Mouse (Mus musculus) erythroblast, adult 5-6 weeks (primary cell): ENCODE results near the gene Ifitm5. TPM values are rescaled to one million over a fixed set of nuclear protein-coding genes. Genes with fewer than 3 reads are reported as not detected.
"Not testable (repeated sequence)": the region's sequence is repeated elsewhere in the genome, so short reads cannot be mapped to it uniquely, and the experiment has no call there.

Source experiments
- ATAC-seq: replicated peaks from 2 replicates; pipeline ENCODE4 v1.8.0; 2016; ENCODE audit warnings: moderate number of reproducible peaks, mild to moderate bottlenecking, moderate TSS enrichment, inconsistent platforms; ENCODE audit not compliant: poor library complexity, low FRiP score, severe bottlenecking
- total RNA-seq, 2 experiments: library from RNA; stranded (forward) in 1 of 2; stranded (reverse) in 1 of 2; fragments of 150-400 nt in 1 of 2; fragments of 200-764, 138-1000 nt in 1 of 2; gene quantifications; 2 replicates each; pipeline versions ENCODE4 v1.2.3 to v1.2.4; 2015 to 2017; ENCODE audit warnings: low replicate concordance in 2 of 2

Ifitm5 gene
- total RNA-seq (2015; ENCODE audit: low replicate concordance) (not detected in 2 replicates), total RNA-seq (2017; ENCODE audit: low replicate concordance) (1.5 TPM in 1 of 2 replicates, not detected in the other)

DNA sequence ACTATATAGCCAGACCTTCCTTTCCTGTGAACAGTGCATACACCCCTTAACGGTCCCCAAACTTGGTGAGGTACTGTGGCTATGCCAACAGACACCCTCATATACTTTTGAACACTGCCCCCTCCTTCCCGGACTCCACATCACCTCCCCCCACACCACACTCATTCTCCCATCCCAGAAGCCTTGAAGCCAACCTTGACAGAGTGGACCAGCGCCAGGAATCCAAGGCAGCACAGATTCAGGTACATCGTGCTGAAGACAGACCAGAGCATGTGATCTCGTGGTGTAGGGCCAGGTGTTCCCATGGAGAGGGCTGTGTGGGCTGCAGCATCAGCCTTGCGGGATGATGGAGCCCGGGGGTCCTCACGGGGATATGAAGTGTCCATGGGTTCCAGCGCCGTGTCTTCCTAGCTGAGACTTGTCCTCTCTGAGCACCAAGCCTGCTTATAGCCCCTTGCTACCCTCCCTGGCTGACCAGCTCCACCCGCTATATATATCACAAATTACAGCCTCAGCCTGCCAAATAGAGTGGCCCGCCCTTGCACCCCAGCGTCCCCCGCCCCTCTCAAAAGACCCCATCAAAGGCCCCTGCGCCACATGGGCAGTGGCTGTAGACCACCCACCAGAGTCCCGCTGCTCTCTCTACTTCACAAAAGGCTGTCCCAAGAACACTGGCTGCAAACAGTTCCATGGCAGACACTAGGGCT is at the start of gene Ifitm5:
Gene Ifitm5, minus strand, starts transcription at position 468 of the 707 bp plus-strand sequence.
- ATAC-seq: no peak

DNA sequence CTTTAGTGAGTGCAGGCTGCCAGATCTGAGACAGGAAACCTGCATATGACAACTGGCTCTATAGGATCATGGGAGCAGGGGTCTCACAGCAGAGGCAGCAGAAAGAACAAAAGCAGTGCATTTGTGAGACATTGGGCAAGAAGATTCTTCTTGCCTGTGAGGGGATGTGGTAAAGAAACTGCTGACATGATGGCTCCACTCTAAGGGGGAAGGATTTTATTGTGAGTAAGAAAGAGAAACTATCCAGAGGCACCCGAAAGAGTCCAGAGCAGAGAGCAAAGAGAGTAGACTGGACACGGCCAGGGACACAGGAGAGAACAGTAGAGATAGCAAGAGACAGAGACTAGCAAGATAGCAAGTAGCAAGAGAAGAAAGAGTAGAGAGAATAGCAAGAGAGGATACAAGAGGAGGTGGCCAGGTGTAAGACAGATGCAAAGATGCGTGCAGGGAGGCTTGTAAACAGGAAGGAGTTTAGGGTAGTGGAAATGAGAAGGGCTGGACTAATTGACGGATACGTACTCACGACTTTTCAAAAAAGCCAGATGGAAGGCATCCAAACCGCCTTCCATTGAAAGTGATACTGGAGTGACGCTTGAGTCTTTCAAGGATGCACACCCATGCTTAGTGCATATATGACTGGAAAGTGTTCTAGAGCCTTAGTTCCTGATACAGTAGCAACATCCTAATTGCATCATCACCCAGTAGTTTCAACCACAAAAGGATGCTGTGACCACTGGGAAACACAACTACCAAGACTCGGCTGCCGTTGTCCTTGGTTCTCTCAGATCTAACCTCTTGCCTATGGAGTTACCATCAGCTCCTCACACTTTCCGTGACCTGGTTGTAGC is 49.0 kb upstream of the Ifitm5 start:
- ATAC-seq: no peak

DNA sequence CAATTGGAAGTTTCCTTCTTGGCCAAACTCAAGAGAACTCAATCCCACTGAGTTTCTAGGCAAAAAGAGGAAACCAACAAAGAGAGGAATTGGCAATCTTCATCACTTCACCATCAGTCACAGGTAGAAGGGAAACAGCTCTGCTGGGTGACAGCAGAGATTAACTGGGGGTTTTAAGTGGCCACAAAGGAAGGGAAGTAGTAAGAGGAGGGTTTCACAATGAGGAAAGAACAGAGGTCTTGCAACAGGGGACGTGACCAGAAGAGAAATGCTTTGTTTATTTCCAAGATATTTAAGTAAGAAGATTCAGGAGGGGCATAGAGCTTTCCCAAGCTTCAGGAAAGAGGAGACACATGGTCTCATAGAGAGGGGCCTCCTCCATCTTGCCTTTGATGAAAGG is 47.7 kb upstream of the Ifitm5 start:
- no peak for ATAC-seq

DNA sequence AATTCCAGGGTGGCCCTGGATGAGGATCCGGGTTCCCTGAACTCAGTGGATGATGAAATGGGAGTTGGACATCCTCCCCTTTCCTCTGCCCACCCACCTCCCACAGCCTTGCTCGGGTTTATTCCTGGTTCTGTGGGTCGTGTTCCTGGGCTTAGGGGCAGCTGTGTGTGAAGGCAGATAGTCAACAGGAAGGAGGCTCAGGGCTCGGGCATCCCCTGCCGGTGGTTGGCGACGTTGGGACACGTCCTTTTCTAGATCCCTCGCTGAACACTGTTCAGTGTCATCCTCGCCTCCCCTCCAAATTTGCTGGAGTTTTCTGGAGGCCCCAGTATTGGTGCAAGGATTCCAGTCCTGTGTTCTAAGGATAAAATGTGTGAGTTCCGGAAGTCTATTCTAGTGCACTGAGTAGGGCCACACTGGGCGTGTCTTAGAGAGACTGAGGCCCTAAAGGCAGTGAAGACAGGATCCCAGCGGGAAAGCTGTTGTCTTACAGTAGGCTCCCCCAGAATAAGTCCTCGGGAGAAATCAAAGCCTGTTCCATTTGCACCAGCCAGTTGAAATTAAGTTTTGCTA is 41.1 kb upstream of the Ifitm5 start:
- no peak for ATAC-seq

DNA sequence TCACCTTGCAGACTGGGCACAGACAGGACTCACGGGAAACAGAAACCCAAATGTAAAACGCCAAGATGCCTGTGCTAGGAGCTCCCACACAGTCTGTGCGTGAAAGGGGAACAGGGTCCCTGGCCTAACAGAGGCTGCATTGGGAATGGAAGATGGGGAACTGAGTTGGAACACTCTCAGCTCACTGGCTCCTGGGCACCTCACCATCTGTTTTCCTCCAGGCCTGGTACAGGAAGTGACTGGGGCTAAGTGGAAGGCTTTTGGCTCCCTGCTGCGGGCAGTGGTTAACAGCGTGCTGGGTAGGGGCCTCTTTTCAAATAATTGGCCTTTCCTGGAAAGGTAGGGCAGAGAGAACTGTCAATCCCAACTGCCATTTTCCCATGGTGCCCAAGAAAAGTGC is 40.5 kb upstream of the Ifitm5 start:
- no peak for ATAC-seq

- ATAC-seq: no peak
Measured at GRCm38 (mm10) chr7:140990185-140990584, 40.1 kb upstream of the Ifitm5 start.

- no peak for ATAC-seq
Measured at GRCm38 (mm10) chr7:140989022-140989421, 38.9 kb upstream of the Ifitm5 start.

DNA sequence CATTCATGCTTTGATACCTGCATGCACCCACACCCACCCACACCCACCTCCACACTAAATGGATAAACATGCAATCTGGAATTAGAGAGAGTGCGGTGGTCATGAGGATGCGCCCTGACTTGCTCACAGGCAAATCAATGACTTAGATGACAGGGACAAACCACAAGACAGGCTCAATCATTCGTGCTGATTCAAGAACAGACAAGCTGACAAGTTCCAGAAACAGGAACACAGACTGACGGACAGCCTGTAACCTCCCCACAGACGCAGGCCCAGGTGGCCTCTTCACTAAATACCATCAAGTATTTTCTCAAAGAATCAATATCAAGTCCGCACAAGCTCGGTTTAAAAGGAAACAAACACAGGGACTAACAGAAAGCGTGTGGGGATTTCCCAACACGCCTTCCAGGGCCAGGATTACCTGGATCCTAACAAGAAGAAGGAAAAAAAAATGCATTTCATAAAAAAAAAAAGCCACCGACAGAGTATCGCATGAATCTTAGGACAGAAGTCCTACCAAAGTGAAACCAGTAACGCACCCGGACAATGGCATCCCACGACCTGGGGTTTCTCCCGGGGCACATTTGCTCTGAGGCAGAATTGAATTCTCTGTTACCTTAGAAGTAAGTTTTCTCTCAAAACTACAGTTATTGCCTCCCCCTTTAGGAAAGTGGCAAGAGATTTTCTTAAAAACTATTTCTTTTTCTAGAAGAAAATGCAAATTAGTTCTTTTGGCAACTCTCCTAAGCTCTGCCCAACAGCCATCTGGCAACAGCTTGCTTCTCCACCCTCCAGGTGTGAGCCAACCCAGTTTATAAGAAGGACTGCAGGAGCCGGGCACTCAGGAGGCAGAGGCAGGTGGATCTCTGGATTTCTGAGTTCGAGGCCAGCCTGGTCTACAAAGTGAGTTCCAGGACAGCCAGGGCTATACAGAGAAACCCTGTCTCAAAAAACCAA is 37.4 kb upstream of the Ifitm5 start:
- ATAC-seq: no peak

DNA sequence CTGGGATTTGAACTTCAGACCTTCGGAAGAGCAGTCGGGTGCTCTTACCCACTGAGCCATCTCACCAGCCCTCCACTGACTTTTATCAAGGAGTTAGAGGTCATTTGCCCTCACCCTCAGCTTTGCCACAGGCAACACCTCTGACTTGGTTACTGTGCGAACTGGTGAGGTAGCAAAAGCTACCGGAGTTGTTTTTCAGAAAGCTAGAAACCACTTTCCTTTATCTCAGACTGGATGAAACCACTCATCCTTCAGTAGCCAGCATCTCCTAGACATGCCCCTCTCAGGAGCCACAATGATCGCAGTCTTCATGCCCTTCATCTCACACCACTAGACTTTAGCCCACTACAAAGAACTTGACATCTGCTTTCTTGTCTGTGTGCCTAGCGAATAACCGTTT is 32.9 kb upstream of the Ifitm5 start:
- ATAC-seq: no peak

DNA sequence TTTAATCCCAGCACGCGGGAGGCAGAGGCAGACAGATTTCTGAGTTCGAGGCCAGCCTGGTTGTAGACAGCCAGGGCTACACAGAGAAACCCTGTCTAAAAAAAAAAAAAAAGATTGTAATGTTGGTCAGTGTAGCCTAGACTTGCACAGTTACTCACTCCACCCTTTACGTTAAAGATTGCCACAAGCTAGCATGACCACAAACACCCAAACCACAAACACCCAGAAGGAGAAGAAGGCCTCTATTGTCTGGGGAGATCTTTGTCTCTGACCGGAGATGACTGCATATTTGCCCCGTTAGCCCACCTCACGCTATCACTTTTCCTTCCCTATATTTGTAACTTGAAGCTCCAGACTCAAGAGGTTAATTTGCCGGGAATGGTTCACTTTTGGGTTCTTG is 31.6 kb upstream of the Ifitm5 start:
- no peak for ATAC-seq

- ATAC-seq: not testable (repeated sequence)
Measured at GRCm38 (mm10) chr7:140976720-140977119, 26.6 kb upstream of the Ifitm5 start.

DNA sequence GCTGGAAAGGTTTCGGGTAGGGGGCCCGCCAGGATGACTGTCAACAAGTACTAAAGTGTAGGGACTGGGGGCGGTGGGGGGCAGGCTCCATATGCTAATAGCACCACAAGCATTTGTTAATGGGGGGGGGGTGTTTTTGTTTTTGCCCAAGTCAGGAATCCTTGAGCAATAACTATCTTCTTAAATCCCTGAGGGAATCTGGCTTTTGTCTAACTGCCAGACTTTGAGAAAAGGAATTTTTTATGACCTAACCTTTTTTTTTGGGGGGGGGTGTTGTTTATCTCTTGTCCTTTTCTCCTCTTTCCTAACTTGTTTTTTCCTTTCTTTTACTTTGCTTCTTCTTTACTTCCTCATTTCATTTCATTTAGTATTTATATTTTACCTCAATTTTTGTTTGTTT is 25.4 kb upstream of the Ifitm5 start:
- no peak for ATAC-seq

- ATAC-seq: no peak
Measured at GRCm38 (mm10) chr7:140974940-140975339, 24.8 kb upstream of the Ifitm5 start.

- no peak for ATAC-seq
Measured at GRCm38 (mm10) chr7:140973396-140974165, 23.5 kb upstream of the Ifitm5 start.

GRCm38 (mm10) chr7:140971479-140972171 is 21.5 kb upstream of the Ifitm5 start:
- ATAC-seq: no peak

- no peak for ATAC-seq
Measured at GRCm38 (mm10) chr7:140970931-140971330, 20.8 kb upstream of the Ifitm5 start.

DNA sequence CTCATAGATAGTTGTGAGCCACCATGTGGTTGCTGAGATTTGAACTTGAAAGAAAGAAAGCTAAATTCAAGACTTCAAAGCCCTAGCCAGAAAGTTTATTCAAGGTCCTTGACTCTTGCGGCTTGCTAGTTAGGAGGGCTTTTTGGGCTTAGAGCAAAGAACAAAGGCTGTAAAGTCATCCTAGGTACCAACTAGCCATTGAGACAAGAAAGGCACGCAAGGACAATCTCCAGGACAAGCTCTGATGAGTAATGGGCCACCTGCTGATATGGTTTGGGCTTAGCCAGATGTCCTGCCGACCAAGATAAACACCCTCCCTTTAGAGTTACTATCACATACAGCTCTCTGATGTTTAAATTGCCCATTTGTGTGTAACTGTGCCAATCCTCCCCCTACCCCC is 18.6 kb upstream of the Ifitm5 start:
- ATAC-seq: not testable (repeated sequence)

DNA sequence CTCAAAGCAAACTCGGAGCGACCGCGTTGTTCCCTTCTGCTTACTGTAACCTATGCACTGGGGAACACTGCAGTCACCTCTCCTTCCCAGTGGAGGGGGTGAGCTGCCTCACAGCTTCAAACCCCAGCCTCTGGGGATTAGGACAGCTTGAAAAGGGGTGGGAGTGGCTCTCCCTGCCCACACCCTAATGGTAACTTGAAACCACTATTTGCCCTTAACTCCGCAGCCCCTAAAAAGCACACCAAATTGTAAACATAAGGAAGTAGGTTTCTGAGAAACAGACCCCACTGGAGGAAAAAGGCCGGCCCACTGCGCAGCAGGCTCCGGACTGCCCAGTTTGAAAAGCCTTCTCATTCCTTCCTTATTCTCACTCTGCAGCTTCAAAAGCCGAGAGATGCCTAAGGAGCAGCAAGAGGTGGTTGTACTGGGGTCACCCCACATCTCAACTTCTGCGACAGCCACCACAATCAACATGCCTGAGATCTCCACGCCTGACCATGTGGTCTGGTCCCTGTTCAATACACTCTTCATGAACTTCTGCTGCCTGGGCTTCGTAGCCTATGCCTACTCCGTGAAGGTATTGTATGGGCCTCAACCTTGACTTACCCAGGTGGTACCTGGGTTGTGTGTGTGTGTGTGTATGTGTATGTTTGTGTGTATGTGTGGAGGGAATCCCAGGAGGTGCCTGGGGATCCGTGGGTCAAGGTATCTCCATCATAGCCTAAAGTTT is 17.9 kb upstream of the Ifitm5 start:
- ATAC-seq: no peak
